Mouse (Mus musculus) forebrain, embryonic 15.5 days (tissue): Measurements from ENCODE around the gene Eps15l1. TPM values are rescaled to one million over a fixed set of nuclear protein-coding genes. Genes with fewer than 3 reads are reported as not detected.

Experiments used
- ATAC-seq: fragments of 200-750 bp; cut with Nextera tagmentation; replicated peaks from 2 replicates; pipeline ENCODE4 v1.8.0; 2017; ENCODE audit warnings: mild to moderate bottlenecking, moderate TSS enrichment, moderate library complexity
- H3K27ac ChIP-seq: fragments of 300-500 bp; sonication (generic); replicated peaks from 2 replicates; pipeline ENCODE4 v1.5.1; 2015; ENCODE audit warnings: mild to moderate bottlenecking, inconsistent platforms
- H3K27me3 ChIP-seq: fragments of 300-500 bp; sonication (generic); 2 replicates; pipeline ENCODE4 v1.6.1; 2015; ENCODE audit warnings: inconsistent platforms
- H3K36me3 ChIP-seq: fragments of 300-500 bp; sonication (generic); 2 replicates; pipeline ENCODE4 v1.6.1; 2015; ENCODE audit warnings: mild to moderate bottlenecking, inconsistent platforms
- H3K4me1 ChIP-seq: fragments of 300-500 bp; sonication (generic); 2 replicates; pipeline ENCODE4 v1.6.1; 2015; ENCODE audit warnings: inconsistent platforms
- H3K4me2 ChIP-seq: fragments of 300-500 bp; sonication (generic); replicated peaks from 2 replicates; pipeline ENCODE4 v1.6.1; 2015; ENCODE audit warnings: mild to moderate bottlenecking, inconsistent platforms
- H3K4me3 ChIP-seq: fragments of 300-500 bp; sonication (generic); 2 replicates; pipeline ENCODE4 v1.5.1; 2015; ENCODE audit warnings: mild to moderate bottlenecking, inconsistent platforms
- H3K9ac ChIP-seq: fragments of 300-500 bp; sonication (generic); replicated peaks from 2 replicates; pipeline ENCODE4 v1.6.1; 2015; ENCODE audit warnings: mild to moderate bottlenecking, inconsistent platforms
- H3K9me3 ChIP-seq: fragments of 300-500 bp; sonication (generic); 2 replicates; pipeline ENCODE4 v1.6.1; 2016; ENCODE audit warnings: inconsistent platforms
- WGBS: fragments of 180-500 bp; shearing (Covaris S2); methylation state at CpG from one replicate; pipeline ENCODE4 v1.1.7; 2015; ENCODE audit warnings: mixed read lengths; 5-methylcytosine and 5-hydroxymethylcytosine counted together
- microRNA-seq: library from miRNA; unstranded; fragments of <30 nt; microRNA quantifications from one replicate; pipeline ENCODE4, GENCODE M21; 2016
- polyA plus RNA-seq: library from polyadenylated mRNA; unstranded; fragments of >200 nt; fragmentation: Nextera tagmentation; extraction: Ambion mirVana; gene quantifications from 2 replicates; pipeline ENCODE4 v1.2.1, GENCODE M21; 2015

Gene Eps15l1
- polyA plus RNA-seq, 1 experiment from 2014 or later: 62.3 TPM

DNA sequence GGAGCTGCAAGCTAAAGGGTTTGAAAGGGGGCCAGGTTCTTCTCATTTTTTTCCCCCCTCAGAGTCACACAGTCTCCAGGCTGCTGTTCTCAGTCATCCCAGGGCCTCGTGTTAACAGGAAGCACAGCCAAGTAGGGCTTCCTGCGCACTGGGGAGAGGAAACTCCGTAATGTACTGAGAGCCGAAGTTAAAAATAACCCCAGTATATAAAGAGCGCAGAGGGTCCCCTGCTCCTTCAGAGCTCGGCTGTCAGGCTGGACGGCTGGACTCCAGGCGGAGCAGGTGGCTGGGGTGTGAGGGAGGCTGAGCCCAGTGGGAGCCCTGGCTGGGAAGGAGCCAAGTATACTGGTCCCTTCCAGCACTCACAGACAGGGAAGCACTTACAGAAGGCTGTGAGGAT is 125.6 kb downstream of the Eps15l1 start:
- Histone ChIP-seq H3K9me3 (no peaks in the 10 kb centered on the region), H3K9ac (no peak overlapping the region), H3K4me1 (peaks cover 6% of the 10 kb centered on the region), H3K4me3 (no peak overlapping the region), H3K36me3 (no peaks in the 10 kb centered on the region), H3K4me2 (0 out of 2 replicates have a peak overlapping the region, but pooled peaks have one; percentile 4), H3K27ac (peak overlapping the region; percentile 58), H3K27me3 (no peaks in the 10 kb centered on the region)
- 52% methylated on average over 8 of the region's 8 CpGs for WGBS
- peak; percentile 77 for ATAC-seq

GRCm38 (mm10) chr8:72295125-72295524 is 126.1 kb downstream of the Eps15l1 start:
- Histone ChIP-seq H3K27ac (0 out of 2 replicates have a peak overlapping the region, but pooled peaks have one; percentile 58), H3K4me3 (no peak overlapping the region), H3K9me3 (no peaks in the 10 kb centered on the region), H3K4me2 (no peak overlapping the region), H3K27me3 (no peaks in the 10 kb centered on the region), H3K4me1 (peaks cover 6% of the 10 kb centered on the region), H3K9ac (no peak overlapping the region), H3K36me3 (no peaks in the 10 kb centered on the region)
- 68% methylated on average over 3 of the region's 3 CpGs for WGBS
- ATAC-seq: no peak

DNA sequence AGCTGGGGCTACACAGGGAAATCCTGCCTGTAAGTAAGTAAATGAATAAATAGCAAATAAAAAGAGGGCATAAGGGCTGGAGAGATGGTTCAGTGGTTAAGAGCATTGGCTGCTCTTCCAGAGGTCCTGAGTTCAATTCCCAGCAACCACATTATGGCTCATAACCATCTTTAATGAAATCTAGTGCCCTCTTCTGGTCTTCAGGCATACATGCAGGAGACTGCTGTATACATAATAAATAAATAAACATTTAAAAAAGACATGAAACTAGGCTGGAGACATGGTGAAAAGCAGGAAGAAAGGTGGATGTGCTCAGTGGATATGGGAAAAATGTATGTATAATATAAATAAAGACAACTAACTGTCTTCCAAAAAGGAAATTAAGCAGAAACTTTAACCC is 128.0 kb downstream of the Eps15l1 start:
- Histone ChIP-seq H3K9me3 (no peaks in the 10 kb centered on the region), H3K9ac (no peak overlapping the region), H3K36me3 (no peaks in the 10 kb centered on the region), H3K4me3 (no peak overlapping the region), H3K4me1 (peaks cover 6% of the 10 kb centered on the region), H3K4me2 (no peak overlapping the region), H3K27ac (no peak overlapping the region), H3K27me3 (no peaks in the 10 kb centered on the region)
- no peak for ATAC-seq

- Histone ChIP-seq H3K4me3 (no peak overlapping the region), H3K36me3 (no peaks in the 10 kb centered on the region), H3K27ac (no peak overlapping the region), H3K4me2 (no peak overlapping the region), H3K9ac (no peak overlapping the region), H3K4me1 (peaks cover 5% of the 10 kb centered on the region), H3K9me3 (no peaks in the 10 kb centered on the region), H3K27me3 (no peaks in the 10 kb centered on the region)
- ATAC-seq: no peak
- 79% methylated on average over 2 of the region's 2 CpGs for WGBS
Measured at GRCm38 (mm10) chr8:72291104-72291503, 130.2 kb downstream of the Eps15l1 start.

Small RNAs within 50 kb of the gene (microRNA-seq; reads per million reads assigned to microRNA genes)
- not detected for gene Mir7068

Other genes with a start within 250 kb of the Eps15l1 start
- not detected in 2 replicates for gene Hsh2d, start 231.8 kb downstream of the Eps15l1 start, polyA plus RNA-seq
- not detected in 2 replicates for gene Cib3, start 208.6 kb downstream of the Eps15l1 start, polyA plus RNA-seq
- not detected in 2 replicates for gene Gm11034, start 207.8 kb downstream of the Eps15l1 start, polyA plus RNA-seq
- 116 and 117 TPM in 2 replicates for gene Fam32a, start 201.7 kb downstream of the Eps15l1 start, polyA plus RNA-seq
- 248 and 252 TPM in 2 replicates for gene Ap1m1, start 181.4 kb downstream of the Eps15l1 start, polyA plus RNA-seq
- gene Gm10282, start 116.2 kb downstream of the Eps15l1 start, polyA plus RNA-seq: 23.0 and 23.1 TPM in 2 replicates
- 4.0 and 4.1 TPM in 2 replicates for gene Klf2, start 102.4 kb downstream of the Eps15l1 start, polyA plus RNA-seq
- gene Calr3, start 22.4 kb upstream of the Eps15l1 start, polyA plus RNA-seq: 0.92 TPM in 2 replicates
- gene 1700030K09Rik, start 22.4 kb upstream of the Eps15l1 start, polyA plus RNA-seq: 22.2 and 23.1 TPM in 2 replicates
- gene Cherp, start 53.8 kb upstream of the Eps15l1 start, polyA plus RNA-seq: 46.8 and 52.7 TPM in 2 replicates
- 13.8 and 14.7 TPM in 2 replicates for gene Slc35e1, start 71.2 kb upstream of the Eps15l1 start, polyA plus RNA-seq
- gene Med26, start 126.8 kb upstream of the Eps15l1 start, polyA plus RNA-seq: 18.2 and 19.9 TPM in 2 replicates
- 127 and 128 TPM in 2 replicates for gene Smim7, start 149.6 kb upstream of the Eps15l1 start, polyA plus RNA-seq
- 17.7 and 17.8 TPM in 2 replicates for gene Tmem38a, start 150.6 kb upstream of the Eps15l1 start, polyA plus RNA-seq
- 1.6 and 2.1 TPM in 2 replicates for gene Nwd1, start 225.3 kb upstream of the Eps15l1 start, polyA plus RNA-seq